In the genomic region with DNA sequence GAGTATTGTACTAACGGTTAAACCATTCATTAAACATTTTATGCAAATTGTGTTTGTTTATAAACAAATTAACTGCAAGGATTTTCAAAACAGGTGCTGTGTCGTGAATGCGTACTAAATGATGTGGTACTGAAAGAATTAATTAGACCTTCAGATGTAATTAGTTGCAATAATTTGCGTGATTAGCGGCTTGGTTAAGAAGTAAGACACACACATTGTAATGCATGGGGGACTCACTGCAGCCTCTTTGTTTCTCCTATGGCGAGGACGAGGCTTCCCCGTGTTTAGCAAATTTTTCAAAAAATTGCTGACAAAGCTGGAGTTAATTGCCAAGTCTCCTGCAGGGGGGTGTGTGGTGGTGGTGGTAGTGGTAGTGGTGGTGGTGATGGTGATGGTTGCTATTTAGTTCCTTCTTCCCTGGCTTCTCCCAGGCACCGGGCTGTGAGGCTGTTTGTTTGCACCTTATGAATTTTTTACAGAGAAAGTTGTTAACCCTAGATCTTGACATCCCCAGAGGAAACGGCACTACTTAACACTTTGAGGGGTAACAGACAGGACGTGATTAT, we compare ENCODE assay signal across 25 mouse cellular contexts.
DNase-seq lines count a peak whose midpoint lies in the region; ATAC-seq and TF ChIP-seq lines count a peak whose summit lies in the region.
"Had no signal": no experiment of that assay in that cellular context is flagged by ENCODE, and none has a peak within 500 bp of the region (broad histone marks: within the 10 kb centered on the region; RNA-seq: fewer than 3 reads in every experiment).

No protein-coding gene starts in this region.

- no peak for DNase-seq in hindbrain, embryonic 14.5 days (ENCODE audit: low spot score)
- DNase-seq in hindbrain, postnatal 0 days (ENCODE audit: low spot score) = no peak
- peak; percentile 87 for DNase-seq in midbrain, embryonic 11.5 days (ENCODE audit: low spot score, missing footprints)
- peak; percentile 25 for DNase-seq in forebrain, postnatal 0 days
- no peak for DNase-seq in heart, adult 18-20 months
- DNase-seq in left cerebral cortex, adult 11 months (ENCODE audit: low spot score) = no peak
- DNase-seq: adrenal gland, postnatal 14 days; cerebellum, adult 2 months; cerebellum, postnatal 14 days; heart, postnatal 10 days; layer of hippocampus, adult 9-11 months; liver; lung, postnatal 4 days; spleen, adult 18-20 months; thymus, adult 18-20 months; thymus, postnatal 36 days had no signal

- no peak overlapping the region for H3K4me3 ChIP-seq in hindbrain, embryonic 14.5 days (replicated peaks; ENCODE audit: low read length)
- no peak overlapping the region for H3K4me3 ChIP-seq in hindbrain, postnatal 0 days (ENCODE audit: low read length)
- H3K4me3 ChIP-seq in midbrain, embryonic 11.5 days (ENCODE audit: low read depth, low read length) = no peak overlapping the region
- no peak overlapping the region for H3K4me3 ChIP-seq in midbrain, embryonic 13.5 days (replicated peaks)
- H3K4me3 ChIP-seq in forebrain, embryonic 12.5 days (replicated peaks) = no peak overlapping the region
- H3K4me3 ChIP-seq in forebrain, postnatal 0 days (ENCODE audit: low read depth, low read length) = no peak overlapping the region
- H3K4me3 ChIP-seq: heart, embryonic 13.5 days; hindbrain, embryonic 15.5 days; lung, embryonic 15.5 days; megakaryocyte, embryonic 14.5 days; midbrain, embryonic 15.5 days; neural tube, embryonic 12.5 days had no signal

- no peak overlapping the region for H3K4me2 ChIP-seq in hindbrain, embryonic 14.5 days (replicated peaks)
- no peak overlapping the region for H3K4me2 ChIP-seq in hindbrain, postnatal 0 days (ENCODE audit: low read depth, low read length)
- H3K4me2 ChIP-seq in midbrain, embryonic 11.5 days = no peak overlapping the region
- no peak overlapping the region for H3K4me2 ChIP-seq in midbrain, embryonic 13.5 days (replicated peaks)
- no peak overlapping the region for H3K4me2 ChIP-seq in forebrain, embryonic 12.5 days
- H3K4me2 ChIP-seq in forebrain, postnatal 0 days (ENCODE audit: low read depth) = no peak overlapping the region
- H3K4me2 ChIP-seq: heart, embryonic 13.5 days; hindbrain, embryonic 15.5 days; lung, embryonic 15.5 days; midbrain, embryonic 15.5 days; neural tube, embryonic 12.5 days had no signal

- no peak for TF ChIP-seq CTCF in hindbrain, postnatal 0 days (IDR thresholded peaks at IDR 0.05; ENCODE audit: low read depth)
- TF ChIP-seq CTCF in forebrain, postnatal 0 days (IDR thresholded peaks at IDR 0.05; ENCODE audit: low read depth) = no peak

- no peaks in the 10 kb centered on the region for H3K9me3 ChIP-seq in hindbrain, embryonic 14.5 days (ENCODE audit: control insufficient read depth, low read length)
- no peaks in the 10 kb centered on the region for H3K9me3 ChIP-seq in hindbrain, postnatal 0 days (ENCODE audit: low read length)
- H3K9me3 ChIP-seq in midbrain, embryonic 11.5 days (ENCODE audit: control insufficient read depth, low read length) = no peaks in the 10 kb centered on the region; the same call in 1 of the 2 replicates
- H3K9me3 ChIP-seq in midbrain, embryonic 13.5 days = no peaks in the 10 kb centered on the region
- H3K9me3 ChIP-seq in forebrain, embryonic 12.5 days = no peaks in the 10 kb centered on the region
- H3K9me3 ChIP-seq in forebrain, postnatal 0 days (ENCODE audit: low read length) = no peaks in the 10 kb centered on the region
- H3K9me3 ChIP-seq: hindbrain, embryonic 15.5 days; lung, embryonic 15.5 days; midbrain, embryonic 15.5 days; neural tube, embryonic 12.5 days had no signal

- H3K9ac ChIP-seq in hindbrain, embryonic 14.5 days = no peak overlapping the region
- no peak overlapping the region for H3K9ac ChIP-seq in hindbrain, postnatal 0 days (replicated peaks; ENCODE audit: low read length)
- H3K9ac ChIP-seq in midbrain, embryonic 11.5 days (ENCODE audit: low read length) = no peak overlapping the region
- no peak overlapping the region for H3K9ac ChIP-seq in midbrain, embryonic 13.5 days (replicated peaks)
- H3K9ac ChIP-seq in forebrain, embryonic 12.5 days = no peak overlapping the region
- no peak overlapping the region for H3K9ac ChIP-seq in forebrain, postnatal 0 days
- H3K9ac ChIP-seq: heart, embryonic 13.5 days; hindbrain, embryonic 15.5 days; liver, embryonic 14.5 days; lung, embryonic 15.5 days; midbrain, embryonic 15.5 days; neural tube, embryonic 12.5 days had no signal

- H3K36me3 ChIP-seq in hindbrain, embryonic 14.5 days (replicated peaks; ENCODE audit: control insufficient read depth, insufficient read depth) = no peaks in the 10 kb centered on the region
- H3K36me3 ChIP-seq in hindbrain, postnatal 0 days (ENCODE audit: insufficient read depth, low read length) = no peaks in the 10 kb centered on the region
- no peaks in the 10 kb centered on the region for H3K36me3 ChIP-seq in midbrain, embryonic 11.5 days (ENCODE audit: control insufficient read depth, insufficient read depth, low read length)
- H3K36me3 ChIP-seq in midbrain, embryonic 13.5 days = no peaks in the 10 kb centered on the region
- no peaks in the 10 kb centered on the region for H3K36me3 ChIP-seq in forebrain, embryonic 12.5 days (replicated peaks)
- no peaks in the 10 kb centered on the region for H3K36me3 ChIP-seq in forebrain, postnatal 0 days (ENCODE audit: insufficient read depth)
- H3K36me3 ChIP-seq: heart, embryonic 13.5 days; hindbrain, embryonic 15.5 days; lung, embryonic 15.5 days; midbrain, embryonic 15.5 days; neural tube, embryonic 12.5 days had no signal

- 0 out of 2 replicates have a peak overlapping the region, but pooled peaks have one; percentile 14 for H3K27ac ChIP-seq in hindbrain, embryonic 14.5 days
- H3K27ac ChIP-seq in hindbrain, postnatal 0 days = no peak overlapping the region
- no peak overlapping the region for H3K27ac ChIP-seq in midbrain, embryonic 11.5 days (ENCODE audit: low read depth, low read length)
- no peak overlapping the region for H3K27ac ChIP-seq in midbrain, embryonic 13.5 days
- H3K27ac ChIP-seq in forebrain, embryonic 12.5 days = no peak overlapping the region
- H3K27ac ChIP-seq in forebrain, postnatal 0 days (ENCODE audit: low read depth, low read length) = no peak overlapping the region
- H3K27ac ChIP-seq: heart, embryonic 13.5 days; hindbrain, embryonic 15.5 days; liver, embryonic 14.5 days; midbrain, embryonic 15.5 days; neural tube, embryonic 12.5 days had no signal

- 45% methylated on average over 11 of the region's 11 CpGs for WGBS in hindbrain, embryonic 14.5 days
- WGBS in hindbrain, postnatal 0 days = 47% methylated on average over 11 of the region's 11 CpGs
- WGBS in midbrain, embryonic 11.5 days = 77% methylated on average over 11 of the region's 11 CpGs
- WGBS in midbrain, embryonic 13.5 days = 64% methylated on average over 11 of the region's 11 CpGs
- WGBS in forebrain, embryonic 12.5 days = 31% methylated on average over 11 of the region's 11 CpGs
- WGBS in forebrain, postnatal 0 days = 17% methylated on average over 11 of the region's 11 CpGs

- H3K4me1 ChIP-seq in hindbrain, embryonic 14.5 days (replicated peaks; ENCODE audit: control insufficient read depth, insufficient read depth, low read length) = peaks cover 35% of the 10 kb centered on the region
- H3K4me1 ChIP-seq in hindbrain, postnatal 0 days (ENCODE audit: insufficient read depth, low read length) = peaks cover 4% of the 10 kb centered on the region; the same call in 1 of the 2 replicates
- peaks cover 5% of the 10 kb centered on the region for H3K4me1 ChIP-seq in midbrain, embryonic 11.5 days (ENCODE audit: control insufficient read depth, insufficient read depth, low read length)
- H3K4me1 ChIP-seq in midbrain, embryonic 13.5 days (replicated peaks) = peaks cover 35% of the 10 kb centered on the region
- peaks cover 30% of the 10 kb centered on the region for H3K4me1 ChIP-seq in forebrain, embryonic 12.5 days
- peaks cover 9% of the 10 kb centered on the region; the same call in 1 of the 2 replicates for H3K4me1 ChIP-seq in forebrain, postnatal 0 days (ENCODE audit: insufficient read depth)
- H3K4me1 ChIP-seq: megakaryocyte, embryonic 14.5 days had no signal

- H3K27me3 ChIP-seq in hindbrain, embryonic 14.5 days (ENCODE audit: control insufficient read depth, insufficient read depth, low read length) = no peaks in the 10 kb centered on the region
- no peaks in the 10 kb centered on the region for H3K27me3 ChIP-seq in hindbrain, postnatal 0 days (ENCODE audit: insufficient read depth, low read length)
- no peaks in the 10 kb centered on the region for H3K27me3 ChIP-seq in midbrain, embryonic 11.5 days (ENCODE audit: control insufficient read depth, insufficient read depth, low read length)
- H3K27me3 ChIP-seq in midbrain, embryonic 13.5 days = no peaks in the 10 kb centered on the region
- peaks cover 32% of the 10 kb centered on the region for H3K27me3 ChIP-seq in forebrain, embryonic 12.5 days
- 0 out of 2 replicates have a peak, but pooled peaks cover 3% of the 10 kb centered on the region for H3K27me3 ChIP-seq in forebrain, postnatal 0 days (ENCODE audit: insufficient read depth, low read length)
- H3K27me3 ChIP-seq: heart, embryonic 13.5 days; hindbrain, embryonic 15.5 days; lung, embryonic 15.5 days; megakaryocyte, embryonic 14.5 days; midbrain, embryonic 15.5 days; neural tube, embryonic 12.5 days had no signal

- ATAC-seq in hindbrain, embryonic 14.5 days (ENCODE audit: low FRiP score) = no peak
- ATAC-seq in hindbrain, postnatal 0 days = no peak
- no peak for ATAC-seq in midbrain, embryonic 11.5 days (ENCODE audit: low FRiP score)
- no peak; the same call in 1 of the 2 replicates for ATAC-seq in midbrain, embryonic 13.5 days
- peak; percentile 50; the same call in 1 of the 2 replicates for ATAC-seq in forebrain, embryonic 12.5 days (ENCODE audit: low FRiP score)
- ATAC-seq in forebrain, postnatal 0 days = 0 out of 2 replicates have a peak, but pooled peaks have one; percentile 10
- ATAC-seq: midbrain, embryonic 15.5 days had no signal

Comparison
In these comparisons a context has a peak if more than half of its experiments do, and no peak if none do; other contexts are left out.
1. ATAC-seq: peak in forebrain, embryonic 12.5 days (single experiment) and forebrain, postnatal 0 days (single experiment); none in hindbrain, embryonic 14.5 days (single experiment), hindbrain, postnatal 0 days (single experiment), midbrain, embryonic 11.5 days (single experiment) and midbrain, embryonic 13.5 days (single experiment).
2. DNase-seq: peak in midbrain, embryonic 11.5 days (single experiment) and forebrain, postnatal 0 days (single experiment); none in hindbrain, embryonic 14.5 days (single experiment), hindbrain, postnatal 0 days (single experiment), heart, adult 18-20 months (0 of 2) and left cerebral cortex, adult 11 months (single experiment).